Mouse (Mus musculus) intestine, embryonic 16.5 days (tissue): Measurements from ENCODE around the gene Atp5k. TPM values are rescaled to one million over a fixed set of nuclear protein-coding genes. Genes with fewer than 3 reads are reported as not detected.

ENCODE experiments used
- ATAC-seq: fragments of 200-750 bp; cut with Nextera tagmentation; 2 replicates; pipeline ENCODE4 v1.8.0; 2017; ENCODE audit warnings: moderate TSS enrichment, moderate library complexity
- H3K27ac ChIP-seq: fragments of 300-500 bp; sonication (generic); 2 replicates; pipeline ENCODE4 v1.5.1; 2014; ENCODE audit warnings: mild to moderate bottlenecking, low read length
- H3K27me3 ChIP-seq: fragments of 300-500 bp; sonication (generic); replicated peaks from 2 replicates; pipeline ENCODE4 v1.6.1; 2014; ENCODE audit warnings: low read length, control low read depth, mixed read lengths; ENCODE audit not compliant: control insufficient read depth, insufficient read depth
- H3K36me3 ChIP-seq: fragments of 300-500 bp; sonication (generic); 2 replicates; pipeline ENCODE4 v1.6.1; 2014; ENCODE audit warnings: low read length, control low read depth; ENCODE audit not compliant: control insufficient read depth, insufficient read depth
- H3K4me1 ChIP-seq: fragments of 300-500 bp; sonication (generic); 2 replicates; pipeline ENCODE4 v1.6.1; 2014; ENCODE audit warnings: low read length, control low read depth, mixed read lengths; ENCODE audit not compliant: control insufficient read depth, insufficient read depth
- H3K4me2 ChIP-seq: fragments of 300-500 bp; sonication (generic); 2 replicates; pipeline ENCODE4 v1.6.1; 2014; ENCODE audit warnings: low read depth, low read length, control low read depth
- H3K4me3 ChIP-seq: fragments of 300-500 bp; sonication (generic); 2 replicates; pipeline ENCODE4 v1.5.1; 2014; ENCODE audit warnings: mild to moderate bottlenecking, low read length
- H3K9ac ChIP-seq: fragments of 300-500 bp; sonication (generic); 2 replicates; pipeline ENCODE4 v1.6.1; 2014; ENCODE audit warnings: low read depth, low read length
- H3K9me3 ChIP-seq: fragments of 300-500 bp; sonication (generic); 2 replicates; pipeline ENCODE4 v1.6.1; 2016; ENCODE audit warnings: low read length, control low read depth; ENCODE audit not compliant: control insufficient read depth
- WGBS: fragments of 180-500 bp; shearing (Covaris S2); extraction: QIAGEN DNeasy Blood & Tissue Kit; methylation state at CpG from one replicate; pipeline ENCODE4 v1.1.7; 2014; 5-methylcytosine and 5-hydroxymethylcytosine counted together
- polyA plus RNA-seq: library from polyadenylated mRNA; unstranded; fragments of >200 nt; fragmentation: Nextera tagmentation; extraction: Ambion mirVana; gene quantifications from 2 replicates; pipeline ENCODE4 v1.2.1, GENCODE M21; 2015

Atp5k gene
- polyA plus RNA-seq, 1 experiment from 2014 or later = 440 TPM

DNA sequence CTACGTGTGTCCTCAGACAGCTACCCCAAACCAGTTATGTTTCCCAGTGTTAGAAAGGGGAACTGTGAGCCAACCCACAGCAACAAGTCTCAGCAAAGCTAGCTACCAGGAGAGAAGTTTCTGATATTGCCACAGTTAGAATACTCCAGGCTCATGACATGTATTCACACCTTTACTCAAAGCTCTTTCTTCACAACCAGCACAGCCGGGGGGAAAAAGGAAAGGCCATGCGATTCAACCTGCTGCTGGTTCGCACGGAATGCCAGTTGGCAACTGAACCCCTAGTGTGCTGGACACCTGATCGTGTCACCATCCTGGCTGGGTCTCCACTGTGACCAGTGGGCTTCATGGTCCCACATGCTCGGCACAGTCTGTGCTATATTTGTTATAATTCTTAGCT lies 13.6 kb upstream of the Atp5k start:
- Histone ChIP-seq H3K4me2 (no peak overlapping the region), H3K27me3 (no peaks in the 10 kb centered on the region), H3K9me3 (no peaks in the 10 kb centered on the region), H3K36me3 (no peaks in the 10 kb centered on the region), H3K4me3 (no peak overlapping the region), H3K4me1 (peaks cover 12% of the 10 kb centered on the region), H3K9ac (no peak overlapping the region; the same call in 1 of the 2 replicates), H3K27ac (no peak overlapping the region)
- 83% methylated on average over 7 of the region's 7 CpGs for WGBS
- ATAC-seq = no peak

DNA sequence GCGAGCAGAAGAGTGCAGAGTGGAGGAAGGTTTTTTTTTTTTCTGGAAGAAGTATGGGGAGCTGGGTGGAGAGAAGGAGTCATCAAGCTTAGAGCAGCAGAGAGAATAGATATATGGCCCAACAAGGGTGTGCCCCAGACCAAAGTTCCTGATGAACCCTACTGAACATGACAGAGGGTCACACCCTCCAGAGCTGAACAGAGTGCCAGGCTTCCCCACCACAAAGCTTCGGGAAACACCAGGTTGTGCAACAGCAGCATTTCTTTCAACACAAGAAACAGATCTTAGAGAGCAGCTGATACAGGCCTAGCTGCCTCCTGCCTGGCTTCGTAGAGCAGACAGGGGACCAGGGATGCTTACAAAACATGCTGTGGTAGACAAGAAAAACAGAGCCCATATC lies 12.7 kb upstream of the Atp5k start:
- H3K4me2 ChIP-seq = no peak overlapping the region
- H3K36me3 ChIP-seq = no peaks in the 10 kb centered on the region
- no peak overlapping the region for H3K9ac ChIP-seq
- 65% methylated on average over 3 of the region's 3 CpGs for WGBS
- peak; percentile 71 for ATAC-seq
- H3K9me3 ChIP-seq = no peaks in the 10 kb centered on the region
- no peak overlapping the region for H3K27ac ChIP-seq
- H3K4me1 ChIP-seq = peaks cover 12% of the 10 kb centered on the region
- H3K4me3 ChIP-seq = no peak overlapping the region
- H3K27me3 ChIP-seq = no peaks in the 10 kb centered on the region

DNA sequence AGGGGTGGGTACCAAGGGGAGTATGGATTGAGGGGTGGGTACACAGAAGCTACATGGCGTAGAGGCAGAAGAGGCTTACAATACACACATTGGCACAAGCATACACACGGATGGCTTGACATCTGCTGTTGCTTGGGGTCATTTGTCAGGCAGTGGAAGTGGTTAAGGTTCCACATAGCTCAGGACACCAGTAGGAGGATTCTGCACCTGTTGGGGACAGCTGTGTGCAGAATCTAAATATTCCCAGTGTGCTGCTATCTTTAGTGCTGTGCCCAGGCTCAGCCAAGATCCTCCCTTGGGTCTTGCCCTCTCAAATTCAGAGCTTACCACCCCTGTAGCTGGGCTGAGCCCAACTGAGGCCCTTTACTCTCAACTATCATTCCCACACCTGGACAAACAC lies 1.9 kb upstream of the Atp5k start:
- Histone ChIP-seq H3K9me3 (no peaks in the 10 kb centered on the region), H3K4me3 (no peak overlapping the region), H3K27ac (no peak overlapping the region), H3K4me1 (peaks cover 4% of the 10 kb centered on the region), H3K36me3 (0 out of 2 replicates have a peak, but pooled peaks cover 1% of the 10 kb centered on the region), H3K27me3 (no peaks in the 10 kb centered on the region), H3K9ac (no peak overlapping the region), H3K4me2 (no peak overlapping the region)
- 65% methylated on average over 2 of the region's 2 CpGs for WGBS
- no peak for ATAC-seq

DNA sequence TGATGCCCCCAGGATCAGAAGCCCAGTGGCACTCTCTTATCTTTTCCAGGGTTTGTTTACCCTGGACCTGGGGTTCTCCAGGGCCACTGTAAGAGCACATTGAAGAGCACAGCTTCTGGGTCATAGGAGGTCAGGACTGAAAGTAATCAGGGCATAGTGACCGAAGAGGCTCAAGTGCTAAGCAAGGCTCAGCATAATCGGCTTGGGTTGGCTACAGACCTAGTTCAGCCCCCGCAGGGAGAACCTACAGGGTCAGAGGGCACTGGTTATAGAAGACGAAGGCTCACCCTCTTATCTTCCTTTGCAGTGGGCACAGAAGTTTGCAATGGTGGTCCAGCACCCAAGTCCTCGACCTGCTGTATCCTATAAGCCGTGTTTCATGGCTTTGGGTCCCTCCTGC lies 3.1 kb downstream of the Atp5k start:
- H3K27ac ChIP-seq = no peak overlapping the region
- WGBS = 87% methylated on average over 6 of the region's 6 CpGs
- 0 out of 2 replicates have a peak, but pooled peaks cover 6% of the 10 kb centered on the region for H3K36me3 ChIP-seq

DNA sequence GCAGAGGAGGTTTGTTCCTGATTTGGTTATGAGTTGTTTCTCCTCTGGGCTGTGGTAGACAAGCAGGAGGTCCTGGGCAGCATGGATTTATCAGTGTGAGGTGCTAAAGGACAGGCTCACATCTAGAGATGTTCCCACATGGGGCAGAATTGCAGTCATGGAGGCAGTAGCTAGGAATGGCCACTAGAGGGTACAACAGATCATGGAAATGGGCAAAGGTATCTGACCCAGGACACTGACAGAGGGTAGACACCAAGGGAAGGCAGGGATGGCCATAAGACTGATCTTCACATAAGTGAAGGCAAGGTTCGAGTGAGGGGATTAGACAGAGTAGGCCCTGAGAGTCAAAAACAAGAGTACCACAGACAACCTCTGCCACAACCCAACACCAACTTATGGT lies 7.1 kb downstream of the Atp5k start:
- peak; percentile 64; the same call in 1 of the 2 replicates for ATAC-seq
- Histone ChIP-seq H3K27ac (no peak overlapping the region), H3K36me3 (0 out of 2 replicates have a peak, but pooled peaks cover 6% of the 10 kb centered on the region)

More for the DNA sequence above, 3.1 kb downstream of the Atp5k start:
- H3K27me3 ChIP-seq = no peaks in the 10 kb centered on the region
- no peak for ATAC-seq
- no peaks in the 10 kb centered on the region for H3K9me3 ChIP-seq
- no peak overlapping the region for H3K4me2 ChIP-seq
- no peak overlapping the region for H3K4me3 ChIP-seq
- no peak overlapping the region for H3K9ac ChIP-seq
- peaks cover 4% of the 10 kb centered on the region for H3K4me1 ChIP-seq

DNA sequence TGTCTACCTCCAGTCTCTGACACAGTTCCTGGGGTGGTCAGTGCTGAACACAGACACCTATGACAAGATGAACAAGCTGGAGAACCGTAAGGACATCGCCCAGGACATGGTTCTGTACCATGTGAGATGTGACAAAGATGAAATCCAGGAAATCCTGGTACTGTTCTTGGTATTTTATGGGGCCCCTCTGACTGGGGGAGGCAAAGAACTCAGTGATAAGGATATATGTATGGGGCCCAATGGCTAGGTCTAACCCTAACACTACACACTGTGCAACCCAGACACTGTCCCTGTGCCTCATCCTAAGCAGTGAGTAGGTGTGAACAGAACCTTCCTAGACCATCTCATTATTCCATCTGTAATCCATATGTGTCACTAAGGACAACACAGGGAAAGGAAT lies 10.8 kb downstream of the Atp5k start:
- Histone ChIP-seq H3K4me1 (no peaks in the 10 kb centered on the region), H3K27ac (no peak overlapping the region), H3K4me2 (no peak overlapping the region), H3K9ac (no peak overlapping the region), H3K4me3 (no peak overlapping the region), H3K36me3 (no peaks in the 10 kb centered on the region), H3K9me3 (no peaks in the 10 kb centered on the region), H3K27me3 (no peaks in the 10 kb centered on the region)
- 85% methylated on average over 2 of the region's 2 CpGs for WGBS
- ATAC-seq = no peak

More for the DNA sequence above, 7.1 kb downstream of the Atp5k start:
- WGBS = 64% methylated on average over 1 of the region's 1 CpGs
- Histone ChIP-seq H3K4me3 (no peak overlapping the region), H3K9me3 (no peaks in the 10 kb centered on the region), H3K27me3 (no peaks in the 10 kb centered on the region), H3K4me2 (no peak overlapping the region), H3K9ac (no peak overlapping the region), H3K4me1 (no peaks in the 10 kb centered on the region)

DNA sequence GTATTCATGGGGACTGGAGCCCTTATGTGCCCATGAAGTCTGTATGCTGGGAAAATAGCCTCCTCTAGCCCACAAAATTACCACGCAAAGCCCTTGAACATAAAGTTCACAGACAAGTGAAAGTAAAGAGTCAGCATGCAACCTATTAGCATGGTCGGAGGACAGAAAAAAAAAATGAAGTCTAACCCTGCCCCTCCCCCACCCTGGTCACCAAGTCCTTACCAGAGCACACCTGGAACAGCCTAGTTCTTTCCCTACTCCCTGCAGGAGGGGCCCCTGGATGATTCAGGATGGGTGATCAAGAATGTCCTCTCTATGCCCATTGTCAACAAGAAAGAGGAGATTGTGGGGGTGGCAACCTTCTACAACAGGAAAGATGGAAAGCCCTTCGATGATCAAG lies 11.5 kb downstream of the Atp5k start:
- 65% methylated on average over 3 of the region's 3 CpGs for WGBS
- Histone ChIP-seq H3K4me2 (no peak overlapping the region), H3K27ac (no peak overlapping the region), H3K9ac (no peak overlapping the region), H3K27me3 (no peaks in the 10 kb centered on the region), H3K9me3 (no peaks in the 10 kb centered on the region), H3K4me1 (no peaks in the 10 kb centered on the region), H3K4me3 (no peak overlapping the region), H3K36me3 (no peaks in the 10 kb centered on the region)
- ATAC-seq = no peak

DNA sequence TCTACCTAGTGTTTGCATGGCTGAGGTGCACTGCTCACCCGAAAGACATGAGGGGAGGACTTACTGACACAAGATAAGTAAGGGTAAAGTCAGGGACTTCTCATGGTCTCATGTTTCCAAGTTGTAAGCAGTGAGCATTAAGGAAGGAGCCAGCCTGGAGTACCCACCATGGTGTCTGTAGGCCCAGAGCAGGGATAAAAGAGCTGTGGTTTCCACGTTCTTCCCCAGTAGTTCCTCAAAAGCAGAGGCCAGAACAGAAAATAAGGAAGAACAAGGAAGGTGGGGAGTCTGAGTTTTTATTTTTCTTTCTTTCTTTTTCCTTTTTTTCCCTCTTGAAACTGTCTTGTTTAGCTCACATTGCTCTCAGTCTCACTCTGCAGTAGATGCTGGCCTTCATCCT lies 19.5 kb downstream of the Atp5k start:
- H3K36me3 ChIP-seq = no peaks in the 10 kb centered on the region
- H3K9ac ChIP-seq = no peak overlapping the region
- no peaks in the 10 kb centered on the region for H3K9me3 ChIP-seq
- no peak for ATAC-seq
- H3K4me2 ChIP-seq = no peak overlapping the region
- no peak overlapping the region for H3K4me3 ChIP-seq
- H3K27ac ChIP-seq = no peak overlapping the region
- H3K27me3 ChIP-seq = no peaks in the 10 kb centered on the region
- 72% methylated on average over 2 of the region's 2 CpGs for WGBS
- no peaks in the 10 kb centered on the region for H3K4me1 ChIP-seq

DNA sequence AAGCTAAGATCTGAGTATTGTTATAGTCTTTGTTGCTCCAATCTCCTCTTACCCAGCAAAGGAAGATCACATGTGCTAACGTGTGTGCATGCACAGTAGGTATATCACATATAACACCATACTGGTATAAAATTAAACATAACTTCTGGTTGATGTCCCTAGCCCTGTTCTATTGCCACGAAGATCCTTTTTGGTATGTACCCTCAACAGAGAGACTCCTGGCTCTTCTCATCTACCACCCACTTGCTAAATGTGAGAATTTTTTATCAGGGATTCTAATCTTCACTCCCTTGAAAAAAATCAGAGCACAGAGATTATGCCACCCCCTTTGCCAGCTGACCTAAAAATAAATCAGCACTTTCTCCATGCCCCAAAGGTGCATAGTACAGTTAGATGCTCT lies 27.3 kb downstream of the Atp5k start:
- no peak overlapping the region for H3K27ac ChIP-seq
- no peak overlapping the region for H3K9ac ChIP-seq
- H3K4me2 ChIP-seq = no peak overlapping the region
- no peaks in the 10 kb centered on the region for H3K27me3 ChIP-seq
- WGBS = 81% methylated on average over 2 of the region's 2 CpGs
- ATAC-seq = no peak
- no peaks in the 10 kb centered on the region for H3K4me1 ChIP-seq
- no peak overlapping the region for H3K4me3 ChIP-seq
- H3K9me3 ChIP-seq = no peaks in the 10 kb centered on the region
- H3K36me3 ChIP-seq = no peaks in the 10 kb centered on the region

DNA sequence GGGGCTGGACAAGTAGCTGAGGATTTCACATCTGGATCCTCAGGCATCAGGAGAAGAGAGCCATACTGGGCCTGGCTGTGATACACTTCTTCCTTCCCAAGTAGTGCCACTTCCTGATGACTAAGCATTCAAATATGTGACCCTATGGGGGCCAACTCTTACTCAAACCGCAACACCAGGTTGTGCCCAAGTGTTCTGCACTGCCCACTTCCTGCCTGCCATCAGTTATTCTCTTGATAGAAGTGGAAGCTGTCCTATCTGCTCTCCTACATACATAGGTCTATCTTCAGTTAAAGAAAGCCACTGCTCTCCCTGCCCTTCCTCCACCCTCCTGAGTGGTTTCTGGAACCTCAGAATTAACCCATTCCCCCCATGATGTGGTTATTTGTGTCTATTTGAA lies 28.8 kb downstream of the Atp5k start:
- Histone ChIP-seq H3K9ac (no peak overlapping the region), H3K4me2 (no peak overlapping the region), H3K9me3 (no peaks in the 10 kb centered on the region), H3K27me3 (no peaks in the 10 kb centered on the region), H3K36me3 (no peaks in the 10 kb centered on the region), H3K27ac (no peak overlapping the region), H3K4me3 (no peak overlapping the region), H3K4me1 (no peaks in the 10 kb centered on the region)
- 58% methylated on average over 1 of the region's 1 CpGs for WGBS
- no peak for ATAC-seq
